Mouse (Mus musculus): ENCODE results near the gene Csnk1g2. TPM values are rescaled to one million over a fixed set of nuclear protein-coding genes. Genes with fewer than 3 reads are reported as not detected.
A peak's percentile ranks its signal among the peaks of the same experiment; 100 is the strongest.

The Csnk1g2 gene
- polyA plus RNA-seq, 1 experiment: 75.2 TPM

DNA sequence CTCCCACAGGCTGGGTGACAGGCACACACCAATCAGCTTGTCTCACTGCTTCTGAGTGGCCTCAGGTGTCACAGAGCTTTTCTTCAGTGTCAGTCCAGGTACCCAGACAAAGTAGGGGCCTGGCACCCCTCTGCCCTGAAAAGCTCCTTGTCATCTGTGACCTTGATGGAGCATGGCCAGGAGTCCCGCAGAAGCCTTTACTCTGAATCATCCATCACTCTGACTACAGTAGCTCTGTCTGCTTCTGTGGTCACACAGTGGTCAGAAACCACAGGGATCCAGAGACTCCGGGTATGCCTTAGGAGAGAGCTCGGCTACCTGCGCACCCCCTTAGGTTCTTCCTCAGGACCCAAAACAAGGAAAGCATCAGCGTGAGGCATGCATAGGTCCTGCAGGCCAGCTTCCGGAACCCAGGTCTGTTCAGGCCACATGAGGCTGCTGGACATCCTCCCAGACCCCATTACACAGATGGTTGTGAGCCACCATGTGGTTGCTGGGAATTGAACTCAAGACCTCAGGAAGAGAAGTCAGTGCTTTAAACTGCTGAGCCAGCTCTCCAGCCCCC, 30.6 kb downstream of the Csnk1g2 start:
- Histone ChIP-seq H3K27ac (ENCODE audit: control insufficient read depth, insufficient read depth, low read depth, low read length, poor library complexity) (no peak overlapping the region), H3K4me3 (replicated peaks; ENCODE audit: control insufficient read depth, low read depth, low read length) (no peak overlapping the region), H3K4me1 (ENCODE audit: control insufficient read depth, insufficient read depth, low read length) (peaks cover 4% of the 10 kb centered on the region)
- whole genome bisulfite sequencing: 71% methylated on average over 6 of the region's 6 CpGs
- TF ChIP-seq CTCF (IDR thresholded peaks at IDR 0.05; ENCODE audit: control insufficient read depth, insufficient read depth, low read length) (no peak), POLR2A (IDR thresholded peaks at IDR 0.05; ENCODE audit: borderline replicate concordance, control insufficient read depth, low read depth, low read length) (no peak)

- WGBS: 75% methylated on average over 6 of the region's 6 CpGs
- Histone ChIP-seq H3K4me3 (replicated peaks; ENCODE audit: control insufficient read depth, low read depth, low read length) (no peak overlapping the region), H3K27ac (ENCODE audit: control insufficient read depth, insufficient read depth, low read depth, low read length, poor library complexity) (no peak overlapping the region), H3K4me1 (ENCODE audit: control insufficient read depth, insufficient read depth, low read length) (peaks cover 6% of the 10 kb centered on the region)
- TF ChIP-seq POLR2A (IDR thresholded peaks at IDR 0.05; ENCODE audit: borderline replicate concordance, control insufficient read depth, low read depth, low read length): no peak
- TF ChIP-seq CTCF (IDR thresholded peaks at IDR 0.05; ENCODE audit: control insufficient read depth, insufficient read depth, low read length): no peak
These were observed 32.2 kb downstream of the Csnk1g2 start for GRCm38 (mm10) chr10:80654866-80655265.

GRCm38 (mm10) chr10:80655406-80656129, 32.9 kb downstream of the Csnk1g2 start:
- Histone ChIP-seq H3K4me3 (replicated peaks; ENCODE audit: control insufficient read depth, low read depth, low read length) (peak overlapping the region; percentile 94), H3K4me1 (ENCODE audit: control insufficient read depth, insufficient read depth, low read length) (peaks cover 6% of the 10 kb centered on the region), H3K27ac (ENCODE audit: control insufficient read depth, insufficient read depth, low read depth, low read length, poor library complexity) (peak overlapping the region; percentile 36)
- TF ChIP-seq POLR2A (IDR thresholded peaks at IDR 0.05; ENCODE audit: borderline replicate concordance, control insufficient read depth, low read depth, low read length) (no peak), CTCF (IDR thresholded peaks at IDR 0.05; ENCODE audit: control insufficient read depth, insufficient read depth, low read length) (no peak)
- under 1% methylated on average over 12 of the region's 12 CpGs for WGBS

GRCm38 (mm10) chr10:80656130-80656862, 33.7 kb downstream of the Csnk1g2 start:
- no peak; the same call in 1 of the 2 replicates for TF ChIP-seq POLR2A (IDR thresholded peaks at IDR 0.05; ENCODE audit: borderline replicate concordance, control insufficient read depth, low read depth, low read length)
- TF ChIP-seq CTCF (IDR thresholded peaks at IDR 0.05; ENCODE audit: control insufficient read depth, insufficient read depth, low read length): no peak
- peak overlapping the region; percentile 36 for H3K27ac ChIP-seq (ENCODE audit: control insufficient read depth, insufficient read depth, low read depth, low read length, poor library complexity)
- peak overlapping the region; percentile 94 for H3K4me3 ChIP-seq (replicated peaks; ENCODE audit: control insufficient read depth, low read depth, low read length)
- H3K4me1 ChIP-seq (ENCODE audit: control insufficient read depth, insufficient read depth, low read length): peaks cover 6% of the 10 kb centered on the region
- WGBS: under 1% methylated on average over 71 of the region's 72 CpGs

DNA sequence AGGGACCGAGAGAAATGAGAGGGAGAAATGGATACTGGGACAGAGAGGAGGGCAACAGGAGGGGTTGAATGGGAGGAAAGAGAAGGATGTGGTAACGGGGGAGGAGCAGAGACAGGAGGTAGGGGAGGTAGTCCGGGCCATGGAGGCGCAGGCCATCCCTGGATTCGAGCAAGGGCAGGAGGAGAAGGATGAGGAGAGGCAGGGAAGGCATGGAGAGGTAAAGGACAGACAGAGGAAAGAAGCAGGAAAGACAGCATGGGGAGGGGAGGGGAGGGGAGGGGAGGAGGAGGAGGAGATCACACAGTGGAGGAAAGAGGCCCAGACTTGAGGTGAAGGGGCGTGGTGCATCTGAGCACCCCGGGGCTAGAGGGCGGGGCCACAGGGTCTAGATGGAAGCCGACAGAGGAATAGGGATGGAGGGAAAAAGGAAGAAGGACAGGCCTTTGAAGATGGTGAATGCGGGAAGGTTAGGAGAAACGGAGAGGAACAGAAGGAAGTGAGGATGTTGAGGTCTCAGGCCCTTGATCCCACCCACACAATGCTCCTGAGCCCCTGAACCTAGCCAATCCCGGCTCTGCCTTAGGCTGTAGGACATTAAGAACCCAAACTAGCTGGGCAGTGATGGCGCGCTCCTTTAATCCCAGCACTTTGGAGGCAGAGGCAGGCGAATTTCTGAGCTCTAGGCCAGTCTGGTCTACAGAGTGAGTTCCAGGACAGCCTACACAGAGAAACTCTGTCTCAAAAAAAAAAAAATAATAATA, 34.4 kb downstream of the Csnk1g2 start, which contains the start of gene Btbd2:
TSS of gene Btbd2 (minus strand) at position 209 of the 761 bp plus-strand sequence.
- Histone ChIP-seq H3K4me1 (ENCODE audit: control insufficient read depth, insufficient read depth, low read length) (peaks cover 6% of the 10 kb centered on the region), H3K27ac (ENCODE audit: control insufficient read depth, insufficient read depth, low read depth, low read length, poor library complexity) (peak within 1 kb of the TSS; percentile 36), H3K4me3 (replicated peaks; ENCODE audit: control insufficient read depth, low read depth, low read length) (peak within 1 kb of the TSS; percentile 94)
- TF ChIP-seq CTCF (IDR thresholded peaks at IDR 0.05; ENCODE audit: control insufficient read depth, insufficient read depth, low read length) (no peak), POLR2A (IDR thresholded peaks at IDR 0.05; ENCODE audit: borderline replicate concordance, control insufficient read depth, low read depth, low read length) (0 out of 2 replicates have a peak, but pooled peaks have one; percentile 9)
- WGBS: 43% methylated on average over 15 of the region's 15 CpGs

DNA sequence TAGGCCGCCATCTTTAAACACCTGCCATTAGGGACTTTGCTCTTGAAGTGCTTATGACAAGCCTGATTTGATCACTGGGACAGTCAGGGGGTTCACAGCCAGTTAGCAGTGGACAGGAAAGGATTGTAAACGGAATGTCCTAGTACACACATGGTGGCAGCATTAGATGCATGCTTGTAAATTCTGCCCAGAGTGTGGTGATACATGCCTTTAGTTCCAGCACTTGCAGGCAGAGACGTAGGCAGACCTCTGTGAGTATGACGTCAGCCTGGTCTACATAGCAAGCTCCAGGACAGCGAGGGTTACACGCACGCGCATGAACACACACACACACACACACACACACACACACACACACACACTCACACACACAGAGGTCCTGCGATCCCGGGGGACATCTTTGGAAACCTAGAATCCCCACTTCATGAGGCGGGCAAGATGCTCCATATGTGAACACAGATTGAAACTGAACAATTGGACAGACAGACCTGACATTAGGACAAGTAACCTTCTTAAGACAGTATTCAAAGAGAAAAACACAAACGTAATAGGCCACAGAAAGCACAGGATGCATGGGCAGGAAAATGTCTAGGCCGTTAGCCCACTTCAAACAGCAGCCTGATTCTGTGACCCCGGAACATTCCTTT, 35.7 kb downstream of the Csnk1g2 start:
- Histone ChIP-seq H3K4me1 (ENCODE audit: control insufficient read depth, insufficient read depth, low read length) (peaks cover 8% of the 10 kb centered on the region), H3K4me3 (replicated peaks; ENCODE audit: control insufficient read depth, low read depth, low read length) (no peak overlapping the region), H3K27ac (ENCODE audit: control insufficient read depth, insufficient read depth, low read depth, low read length, poor library complexity) (peak overlapping the region; percentile 7; the same call in 1 of the 2 replicates)
- WGBS: 43% methylated on average over 14 of the region's 14 CpGs
- TF ChIP-seq POLR2A (IDR thresholded peaks at IDR 0.05; ENCODE audit: borderline replicate concordance, control insufficient read depth, low read depth, low read length) (no peak), CTCF (IDR thresholded peaks at IDR 0.05; ENCODE audit: control insufficient read depth, insufficient read depth, low read length) (no peak)

DNA sequence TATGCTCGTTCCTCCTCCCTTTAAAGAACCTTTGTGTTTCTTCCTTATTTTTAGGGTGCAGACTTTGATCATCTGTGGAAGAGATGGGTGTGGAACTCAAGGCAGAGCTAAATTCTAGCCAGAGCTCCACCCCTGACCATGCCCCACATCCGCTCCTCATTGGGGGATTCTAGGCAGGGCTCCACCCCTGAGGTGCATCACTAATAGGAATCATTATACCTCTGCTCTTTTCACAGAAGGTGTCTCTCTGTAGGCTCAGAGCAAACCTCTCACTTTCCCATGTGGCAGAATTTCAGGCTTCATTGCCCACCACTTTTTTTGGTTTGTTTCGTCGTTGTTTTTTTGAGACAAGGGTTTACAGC, 36.2 kb downstream of the Csnk1g2 start:
- 10% methylated on average over 4 of the region's 4 CpGs for WGBS
- no peak for TF ChIP-seq CTCF (IDR thresholded peaks at IDR 0.05; ENCODE audit: control insufficient read depth, insufficient read depth, low read length)
- no peak for TF ChIP-seq POLR2A (IDR thresholded peaks at IDR 0.05; ENCODE audit: borderline replicate concordance, control insufficient read depth, low read depth, low read length)
- no peak overlapping the region for H3K4me3 ChIP-seq (replicated peaks; ENCODE audit: control insufficient read depth, low read depth, low read length)
- peak overlapping the region; percentile 62 for H3K27ac ChIP-seq (ENCODE audit: control insufficient read depth, insufficient read depth, low read depth, low read length, poor library complexity)
- peaks cover 9% of the 10 kb centered on the region for H3K4me1 ChIP-seq (ENCODE audit: control insufficient read depth, insufficient read depth, low read length)

All from bone marrow, adult 2 months (tissue).